Mouse (Mus musculus): Measurements from ENCODE around the gene Sephs1. TPM values are rescaled to one million over a fixed set of nuclear protein-coding genes. Genes with fewer than 3 reads are reported as not detected.

Sephs1 gene
- polyA plus RNA-seq, 1 experiment from 2014 or later: 49.1 TPM

- no peak for ATAC-seq (ENCODE audit: insufficient number of reproducible peaks, insufficient read depth, low FRiP score, low read depth)
- WGBS: 3% methylated on average over 18 of the region's 18 CpGs
These were observed 1.8 kb downstream of the Sephs1 start for GRCm38 (mm10) chr2:4883009-4883704.

GRCm38 (mm10) chr2:4886896-4887295 lies 5.5 kb downstream of the Sephs1 start:
- Histone ChIP-seq H3K9ac (ENCODE audit: low read length) (no peak overlapping the region), H3K9me3 (ENCODE audit: control insufficient read depth, low read length) (no peaks in the 10 kb centered on the region), H3K27me3 (ENCODE audit: control insufficient read depth, insufficient read depth, low read length) (no peaks in the 10 kb centered on the region), H3K4me3 (ENCODE audit: control insufficient read depth in 1 of 2, insufficient read depth in 1 of 2, low read depth in 1 of 2, low read length in 2 of 2) (no peak overlapping the region), H3K4me2 (ENCODE audit: low read length) (no peak overlapping the region), H3K27ac (replicated peaks in 1 of 2; ENCODE audit: control insufficient read depth in 1 of 2, insufficient read depth in 1 of 2, low read depth in 2 of 2, low read length in 2 of 2) (no peak overlapping the region), H3K36me3 (ENCODE audit: control insufficient read depth, insufficient read depth, low read length) (peaks cover 75% of the 10 kb centered on the region), H3K4me1 (ENCODE audit: control insufficient read depth in 2 of 2, insufficient read depth in 2 of 2, low read length in 2 of 2) (peaks cover 2 to 11% of the 10 kb centered on the region in 2 experiments)
- no peak for ATAC-seq (ENCODE audit: insufficient number of reproducible peaks, insufficient read depth, low FRiP score, low read depth)
- WGBS: 95% methylated on average over 6 of the region's 6 CpGs

More at GRCm38 (mm10) chr2:4883009-4883704, 1.8 kb downstream of the Sephs1 start:
- peak overlapping the region; percentile 88 for H3K4me2 ChIP-seq (ENCODE audit: low read length)
- H3K4me1 ChIP-seq (ENCODE audit: control insufficient read depth in 2 of 2, insufficient read depth in 2 of 2, low read length in 2 of 2): peaks cover 5 to 15% of the 10 kb centered on the region in 2 experiments
- peak overlapping the region; percentile 87 to 97; a peak in 3 of 4 replicates for H3K27ac ChIP-seq (replicated peaks in 1 of 2; ENCODE audit: control insufficient read depth in 1 of 2, insufficient read depth in 1 of 2, low read depth in 2 of 2, low read length in 2 of 2)
- peak overlapping the region; percentile 99 to 100 for H3K4me3 ChIP-seq (ENCODE audit: control insufficient read depth in 1 of 2, insufficient read depth in 1 of 2, low read depth in 1 of 2, low read length in 2 of 2)
- H3K9me3 ChIP-seq (ENCODE audit: control insufficient read depth, low read length): no peaks in the 10 kb centered on the region
- peak overlapping the region; percentile 95 for H3K9ac ChIP-seq (ENCODE audit: low read length)
- H3K36me3 ChIP-seq (ENCODE audit: control insufficient read depth, insufficient read depth, low read length): peaks cover 38% of the 10 kb centered on the region
- no peaks in the 10 kb centered on the region for H3K27me3 ChIP-seq (ENCODE audit: control insufficient read depth, insufficient read depth, low read length)

GRCm38 (mm10) chr2:4895598-4895997 lies 14.2 kb downstream of the Sephs1 start:
- no peak for ATAC-seq (ENCODE audit: insufficient number of reproducible peaks, insufficient read depth, low FRiP score, low read depth)
- H3K36me3 ChIP-seq (ENCODE audit: control insufficient read depth, insufficient read depth, low read length): peaks cover 97% of the 10 kb centered on the region
- no peak overlapping the region for H3K4me3 ChIP-seq (ENCODE audit: control insufficient read depth in 1 of 2, insufficient read depth in 1 of 2, low read depth in 1 of 2, low read length in 2 of 2)
- no peaks in the 10 kb centered on the region for H3K9me3 ChIP-seq (ENCODE audit: control insufficient read depth, low read length)
- H3K27ac ChIP-seq (replicated peaks in 1 of 2; ENCODE audit: control insufficient read depth in 1 of 2, insufficient read depth in 1 of 2, low read depth in 2 of 2, low read length in 2 of 2): no peak overlapping the region
- no peak overlapping the region for H3K9ac ChIP-seq (ENCODE audit: low read length)
- H3K4me2 ChIP-seq (ENCODE audit: low read length): no peak overlapping the region
- 82% methylated on average over 2 of the region's 2 CpGs for WGBS
- H3K27me3 ChIP-seq (ENCODE audit: control insufficient read depth, insufficient read depth, low read length): no peaks in the 10 kb centered on the region
- no peaks in the 10 kb centered on the region for H3K4me1 ChIP-seq (ENCODE audit: control insufficient read depth in 2 of 2, insufficient read depth in 2 of 2, low read length in 2 of 2)

GRCm38 (mm10) chr2:4896970-4897369 lies 15.6 kb downstream of the Sephs1 start:
- Histone ChIP-seq H3K27ac (replicated peaks in 1 of 2; ENCODE audit: control insufficient read depth in 1 of 2, insufficient read depth in 1 of 2, low read depth in 2 of 2, low read length in 2 of 2) (no peak overlapping the region), H3K27me3 (ENCODE audit: control insufficient read depth, insufficient read depth, low read length) (no peaks in the 10 kb centered on the region), H3K4me3 (ENCODE audit: control insufficient read depth in 1 of 2, insufficient read depth in 1 of 2, low read depth in 1 of 2, low read length in 2 of 2) (no peak overlapping the region), H3K36me3 (ENCODE audit: control insufficient read depth, insufficient read depth, low read length) (peaks cover 97% of the 10 kb centered on the region), H3K4me1 (ENCODE audit: control insufficient read depth in 2 of 2, insufficient read depth in 2 of 2, low read length in 2 of 2) (no peaks in the 10 kb centered on the region), H3K9me3 (ENCODE audit: control insufficient read depth, low read length) (no peaks in the 10 kb centered on the region), H3K4me2 (ENCODE audit: low read length) (no peak overlapping the region), H3K9ac (ENCODE audit: low read length) (no peak overlapping the region)
- no peak for ATAC-seq (ENCODE audit: insufficient number of reproducible peaks, insufficient read depth, low FRiP score, low read depth)
- 98% methylated on average over 4 of the region's 4 CpGs for WGBS

- ATAC-seq (ENCODE audit: insufficient number of reproducible peaks, insufficient read depth, low FRiP score, low read depth): no peak
- no peak overlapping the region for H3K4me2 ChIP-seq (ENCODE audit: low read length)
- H3K36me3 ChIP-seq (ENCODE audit: control insufficient read depth, insufficient read depth, low read length): peaks cover 87% of the 10 kb centered on the region
These were observed 19.3 kb downstream of the Sephs1 start for GRCm38 (mm10) chr2:4900624-4901023.

GRCm38 (mm10) chr2:4902346-4902745 lies 21.0 kb downstream of the Sephs1 start:
- H3K4me1 ChIP-seq (ENCODE audit: control insufficient read depth in 2 of 2, insufficient read depth in 2 of 2, low read length in 2 of 2): no peaks in the 10 kb centered on the region
- no peak for ATAC-seq (ENCODE audit: insufficient number of reproducible peaks, insufficient read depth, low FRiP score, low read depth)
- peaks cover 87% of the 10 kb centered on the region for H3K36me3 ChIP-seq (ENCODE audit: control insufficient read depth, insufficient read depth, low read length)
- H3K27ac ChIP-seq (replicated peaks in 1 of 2; ENCODE audit: control insufficient read depth in 1 of 2, insufficient read depth in 1 of 2, low read depth in 2 of 2, low read length in 2 of 2): no peak overlapping the region
- 93% methylated on average over 5 of the region's 5 CpGs for WGBS
- no peak overlapping the region for H3K9ac ChIP-seq (ENCODE audit: low read length)
- no peak overlapping the region for H3K4me3 ChIP-seq (ENCODE audit: control insufficient read depth in 1 of 2, insufficient read depth in 1 of 2, low read depth in 1 of 2, low read length in 2 of 2)
- H3K9me3 ChIP-seq (ENCODE audit: control insufficient read depth, low read length): no peaks in the 10 kb centered on the region
- H3K27me3 ChIP-seq (ENCODE audit: control insufficient read depth, insufficient read depth, low read length): no peaks in the 10 kb centered on the region
- no peak overlapping the region for H3K4me2 ChIP-seq (ENCODE audit: low read length)

More at GRCm38 (mm10) chr2:4900624-4901023, 19.3 kb downstream of the Sephs1 start:
- Histone ChIP-seq H3K4me1 (ENCODE audit: control insufficient read depth in 2 of 2, insufficient read depth in 2 of 2, low read length in 2 of 2) (no peaks in the 10 kb centered on the region), H3K9me3 (ENCODE audit: control insufficient read depth, low read length) (no peaks in the 10 kb centered on the region), H3K27ac (replicated peaks in 1 of 2; ENCODE audit: control insufficient read depth in 1 of 2, insufficient read depth in 1 of 2, low read depth in 2 of 2, low read length in 2 of 2) (no peak overlapping the region), H3K4me3 (ENCODE audit: control insufficient read depth in 1 of 2, insufficient read depth in 1 of 2, low read depth in 1 of 2, low read length in 2 of 2) (no peak overlapping the region), H3K27me3 (ENCODE audit: control insufficient read depth, insufficient read depth, low read length) (no peaks in the 10 kb centered on the region), H3K9ac (ENCODE audit: low read length) (no peak overlapping the region)
- 92% methylated on average over 6 of the region's 6 CpGs for WGBS

GRCm38 (mm10) chr2:4907120-4907519 lies 25.8 kb downstream of the Sephs1 start:
- Histone ChIP-seq H3K36me3 (ENCODE audit: control insufficient read depth, insufficient read depth, low read length) (peaks cover 53% of the 10 kb centered on the region), H3K4me2 (ENCODE audit: low read length) (no peak overlapping the region), H3K27ac (replicated peaks in 1 of 2; ENCODE audit: control insufficient read depth in 1 of 2, insufficient read depth in 1 of 2, low read depth in 2 of 2, low read length in 2 of 2) (no peak overlapping the region), H3K4me1 (ENCODE audit: control insufficient read depth in 2 of 2, insufficient read depth in 2 of 2, low read length in 2 of 2) (no peaks in the 10 kb centered on the region), H3K27me3 (ENCODE audit: control insufficient read depth, insufficient read depth, low read length) (no peaks in the 10 kb centered on the region), H3K9me3 (ENCODE audit: control insufficient read depth, low read length) (peaks cover 3% of the 10 kb centered on the region; the same call in 1 of the 2 replicates), H3K9ac (ENCODE audit: low read length) (no peak overlapping the region), H3K4me3 (ENCODE audit: control insufficient read depth in 1 of 2, insufficient read depth in 1 of 2, low read depth in 1 of 2, low read length in 2 of 2) (no peak overlapping the region)
- ATAC-seq (ENCODE audit: insufficient number of reproducible peaks, insufficient read depth, low FRiP score, low read depth): no peak
- WGBS: 83% methylated on average over 6 of the region's 6 CpGs

GRCm38 (mm10) chr2:4907916-4908315 lies 26.6 kb downstream of the Sephs1 start:
- no peaks in the 10 kb centered on the region for H3K27me3 ChIP-seq (ENCODE audit: control insufficient read depth, insufficient read depth, low read length)
- peaks cover 9% of the 10 kb centered on the region; the same call in 1 of the 2 replicates for H3K9me3 ChIP-seq (ENCODE audit: control insufficient read depth, low read length)
- no peak overlapping the region for H3K4me3 ChIP-seq (ENCODE audit: control insufficient read depth in 1 of 2, insufficient read depth in 1 of 2, low read depth in 1 of 2, low read length in 2 of 2)
- peaks cover 50% of the 10 kb centered on the region for H3K36me3 ChIP-seq (ENCODE audit: control insufficient read depth, insufficient read depth, low read length)
- no peak for ATAC-seq (ENCODE audit: insufficient number of reproducible peaks, insufficient read depth, low FRiP score, low read depth)
- H3K4me1 ChIP-seq (ENCODE audit: control insufficient read depth in 2 of 2, insufficient read depth in 2 of 2, low read length in 2 of 2): no peaks in the 10 kb centered on the region
- no peak overlapping the region for H3K9ac ChIP-seq (ENCODE audit: low read length)
- H3K27ac ChIP-seq (replicated peaks in 1 of 2; ENCODE audit: control insufficient read depth in 1 of 2, insufficient read depth in 1 of 2, low read depth in 2 of 2, low read length in 2 of 2): no peak overlapping the region
- no peak overlapping the region for H3K4me2 ChIP-seq (ENCODE audit: low read length)
- 52% methylated on average over 7 of the region's 7 CpGs for WGBS
